Mouse (Mus musculus) retina, embryonic 14.5 days (tissue): ENCODE measurements around the gene 1700067P10Rik.

Source experiments
- DNase-seq: peaks from one replicate; pipeline ENCODE4 v3.0.0-alpha.2; 2015; ENCODE audit warnings: low spot score

The 1700067P10Rik gene

DNA sequence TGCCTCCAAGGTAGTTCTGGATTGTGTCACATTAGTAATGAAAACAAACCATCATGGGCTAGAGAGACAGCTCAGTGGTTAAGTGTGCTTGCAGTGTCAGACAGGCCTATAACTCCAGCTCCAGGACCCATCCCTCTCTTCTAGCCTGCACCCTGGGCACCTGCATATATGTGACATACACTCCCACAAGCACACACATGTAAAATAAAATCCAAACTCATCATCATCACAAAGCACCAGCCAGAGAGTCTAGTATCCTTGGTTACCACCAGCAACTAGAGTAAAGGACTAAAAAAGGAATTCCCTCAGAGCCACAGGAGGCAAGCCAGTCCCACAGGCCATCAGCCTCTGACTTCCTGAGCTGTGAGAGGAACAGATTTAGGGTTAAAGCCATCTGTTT lies at the start of gene 1700067P10Rik:
Gene 1700067P10Rik (plus strand): TSS at position 301 of the 400 bp plus-strand sequence.
- DNase-seq: no peak

DNA sequence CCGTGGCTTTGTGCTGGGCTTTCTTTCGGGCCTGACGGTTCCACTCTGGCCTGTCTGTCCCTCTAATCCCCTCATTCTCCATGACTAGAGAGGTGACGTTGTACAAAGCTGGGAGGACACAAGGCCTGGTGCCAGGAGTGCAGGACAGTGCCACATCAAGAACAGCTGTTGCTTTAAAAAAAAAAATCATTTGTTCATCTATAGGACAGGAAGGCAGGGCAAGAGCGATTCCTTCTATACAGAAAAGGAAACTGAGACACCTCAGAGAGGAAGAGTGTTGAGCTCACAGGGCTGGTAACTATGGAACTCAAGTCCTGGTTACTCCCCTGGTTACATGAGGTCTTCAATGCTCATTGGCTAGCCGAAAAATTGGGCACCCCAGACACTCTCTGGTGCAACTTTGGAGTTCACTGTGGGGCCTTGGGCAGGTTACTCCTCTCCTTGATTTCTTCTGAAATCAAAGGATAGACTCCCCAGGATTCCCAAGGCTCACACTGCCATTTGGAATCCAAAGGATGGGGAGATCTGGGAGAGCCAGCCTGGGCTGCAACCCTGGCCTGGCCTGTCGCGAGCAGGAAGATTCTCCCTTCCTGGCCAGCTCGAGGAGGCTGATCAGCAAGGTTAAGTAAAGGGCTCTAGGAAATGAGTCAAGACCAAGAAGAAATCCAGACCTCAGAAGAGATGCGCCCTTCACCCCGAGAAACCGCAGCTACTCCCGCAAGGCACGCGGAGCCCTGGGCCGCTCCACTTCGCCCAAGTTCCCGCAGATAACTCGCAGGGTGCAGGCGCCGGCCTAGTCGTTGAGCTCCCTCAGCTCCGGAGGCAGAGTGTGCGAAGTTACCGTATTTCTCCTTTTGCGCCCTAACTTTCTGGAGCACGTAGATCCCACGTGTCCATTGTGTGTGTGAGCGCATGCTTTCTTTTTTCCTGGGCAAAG lies 47.5 kb upstream of the 1700067P10Rik start:
- peak; percentile 74 for DNase-seq

DNA sequence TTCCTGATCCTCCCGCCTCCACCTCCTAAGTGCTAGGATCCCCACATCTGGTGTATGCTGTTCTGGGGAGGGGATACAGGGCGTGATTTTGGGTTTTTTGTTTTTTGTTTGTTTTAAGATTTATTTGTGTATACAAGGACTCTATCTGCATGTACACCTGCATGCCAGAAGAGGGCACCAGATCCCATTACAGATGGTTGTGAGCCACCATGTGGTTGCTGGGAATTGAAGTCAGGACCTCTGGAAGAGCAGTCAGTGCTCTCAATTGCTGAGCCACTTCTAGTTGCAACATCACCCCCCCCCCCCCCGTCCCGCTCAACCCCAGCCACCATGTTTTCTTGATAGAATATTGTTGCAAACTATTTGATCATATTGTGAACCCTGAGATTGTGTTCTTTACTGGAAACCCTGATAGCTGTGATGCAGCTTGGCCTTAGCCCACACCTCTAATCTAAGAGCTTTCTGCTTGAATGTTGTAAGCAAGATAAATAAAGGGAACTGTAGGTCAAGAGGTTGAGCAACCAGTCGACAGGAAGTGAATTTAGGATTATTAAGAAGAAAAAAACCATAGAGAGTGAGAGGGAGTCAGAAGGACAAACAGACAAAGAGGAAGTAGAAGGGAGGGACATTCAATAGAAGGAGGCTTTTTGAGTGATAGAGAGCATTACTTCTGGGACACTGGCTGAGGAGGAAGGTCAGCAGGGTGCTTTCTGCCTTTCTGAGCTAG lies 45.8 kb upstream of the 1700067P10Rik start:
- DNase-seq: no peak

- DNase-seq: peak; percentile 90
Observed at GRCm38 (mm10) chr17:48045631-48046030, 43.5 kb upstream of the 1700067P10Rik start.

DNA sequence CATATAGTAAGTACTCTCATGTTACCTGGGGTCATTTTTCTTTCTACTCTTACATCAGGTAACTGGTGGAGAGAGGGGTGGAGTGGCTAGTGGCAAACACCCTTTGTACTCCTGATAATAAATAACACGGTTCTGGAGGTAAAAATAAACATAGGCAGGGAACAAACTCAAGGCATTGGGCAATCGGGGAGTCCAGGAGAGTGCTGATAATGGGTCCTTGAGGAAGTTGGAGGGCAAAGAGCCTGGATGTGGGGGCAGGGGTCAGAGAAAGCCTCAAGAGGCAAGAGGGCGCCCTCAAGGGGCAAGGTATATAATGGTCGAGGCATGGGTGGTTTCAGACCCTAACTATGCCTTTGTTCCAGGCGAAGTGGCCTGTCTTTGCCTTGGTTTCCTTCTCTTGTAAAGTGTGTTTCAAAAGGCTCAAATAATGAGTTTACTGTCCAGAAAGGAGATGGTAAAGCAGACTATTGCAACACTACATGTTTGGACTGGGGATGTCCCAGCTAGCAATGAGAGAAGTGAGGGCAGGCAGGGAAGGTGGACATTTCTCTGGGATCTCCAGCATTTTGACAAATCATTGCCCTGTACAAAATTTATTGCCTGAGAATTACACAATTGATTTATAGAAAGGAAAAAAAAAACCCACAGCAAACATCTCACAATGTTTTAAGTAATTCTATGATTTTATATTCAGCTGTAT lies 37.3 kb upstream of the 1700067P10Rik start:
- DNase-seq: no peak

- DNase-seq: no peak
Observed at GRCm38 (mm10) chr17:48052338-48053067, 36.6 kb upstream of the 1700067P10Rik start.

- no peak for DNase-seq
Observed at GRCm38 (mm10) chr17:48053646-48054045, 35.5 kb upstream of the 1700067P10Rik start.

GRCm38 (mm10) chr17:48055076-48055816 lies 33.9 kb upstream of the 1700067P10Rik start:
- no peak for DNase-seq

DNA sequence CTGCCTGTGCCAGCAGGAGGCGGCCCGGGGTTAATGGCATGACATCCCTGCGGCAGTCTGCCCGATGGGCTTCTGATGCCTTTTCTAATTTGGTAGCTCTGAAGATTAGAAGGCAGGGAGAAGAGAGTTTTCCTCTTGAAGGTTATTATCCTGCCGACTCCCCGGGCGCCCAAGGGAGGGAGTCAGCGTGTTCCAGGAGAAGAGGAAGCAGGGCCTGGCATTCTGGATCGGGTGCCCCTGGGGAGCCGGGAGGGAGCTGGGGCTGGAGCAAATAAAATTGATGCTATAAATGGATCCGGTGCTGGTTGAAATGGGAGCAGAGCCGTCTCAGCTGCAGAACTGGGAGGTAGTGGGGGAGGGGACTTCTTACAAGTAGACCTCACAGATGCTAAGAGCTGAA lies 31.7 kb upstream of the 1700067P10Rik start:
- no peak for DNase-seq

GRCm38 (mm10) chr17:48064196-48064843 lies 24.8 kb upstream of the 1700067P10Rik start:
- no peak for DNase-seq

DNA sequence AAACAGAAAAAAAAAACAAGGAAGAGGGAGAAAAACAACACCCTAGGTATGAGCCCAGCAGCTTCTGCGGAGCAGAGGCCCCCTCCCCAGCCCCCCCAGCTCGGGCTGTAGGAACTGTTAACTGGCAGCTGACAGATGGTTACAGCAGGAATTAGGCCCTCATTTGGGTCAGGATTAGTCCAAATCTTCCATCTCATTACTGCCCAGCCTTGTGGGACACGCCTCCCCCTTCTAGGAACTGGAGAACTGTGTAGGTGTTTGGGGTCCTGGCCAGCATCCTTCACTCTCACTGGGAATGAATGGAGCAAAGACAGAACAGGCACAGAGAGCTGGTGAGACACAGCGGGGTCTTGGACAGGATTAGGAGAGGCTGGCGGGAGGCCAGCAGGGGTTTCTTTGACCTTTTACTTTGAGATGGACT lies 24.0 kb upstream of the 1700067P10Rik start:
- DNase-seq: peak; percentile 47

DNA sequence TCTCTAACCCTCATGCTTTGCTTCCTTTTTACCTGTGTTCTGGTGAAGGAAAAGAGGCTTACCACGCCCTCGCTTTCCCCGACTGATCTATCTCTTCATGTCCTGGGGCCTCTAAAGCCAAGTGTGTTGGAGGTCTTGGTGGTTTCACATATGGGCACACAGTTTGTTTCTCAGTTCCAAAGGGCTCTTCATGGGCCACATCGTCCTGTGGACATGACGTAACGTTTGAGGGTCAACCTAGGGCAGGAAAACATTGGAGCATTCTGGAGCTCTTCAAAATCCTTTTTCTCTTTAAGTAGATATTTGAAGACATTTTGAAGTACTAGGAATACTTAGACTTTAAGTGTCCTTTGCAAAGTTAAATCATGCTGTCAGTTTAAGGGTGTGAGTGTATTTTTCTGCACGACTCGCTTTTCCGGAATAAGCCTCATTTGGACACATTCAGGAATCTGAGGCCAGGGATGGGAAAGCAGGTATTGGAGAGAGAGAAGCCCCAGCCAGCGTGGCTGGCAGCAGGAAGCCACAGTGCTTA lies 22.0 kb upstream of the 1700067P10Rik start:
- no peak for DNase-seq

GRCm38 (mm10) chr17:48067729-48068128 lies 21.4 kb upstream of the 1700067P10Rik start:
- no peak for DNase-seq

- DNase-seq: no peak
Observed at GRCm38 (mm10) chr17:48080626-48081025, 8.5 kb upstream of the 1700067P10Rik start.

DNA sequence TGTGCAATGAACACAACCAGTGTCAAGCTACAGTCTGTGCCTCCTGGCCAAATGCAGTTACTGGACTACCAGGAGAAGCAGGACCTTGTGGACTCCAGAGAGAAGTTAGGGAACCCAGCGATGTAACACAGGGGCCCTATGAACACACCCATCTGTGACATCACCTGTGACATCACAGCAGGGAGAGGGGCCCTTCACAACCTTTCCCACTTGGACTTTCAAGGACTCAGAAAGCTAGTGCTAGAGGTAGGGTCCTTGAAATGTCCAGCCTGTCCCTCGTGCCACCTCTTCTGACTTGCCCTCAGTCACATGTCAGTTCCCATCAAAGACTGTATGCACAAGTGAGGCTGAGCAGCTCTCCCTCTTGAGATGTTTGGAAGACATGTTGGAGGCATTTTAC lies 327 bp downstream of the 1700067P10Rik start:
- DNase-seq: no peak

GRCm38 (mm10) chr17:48090305-48090704 lies 1.2 kb downstream of the 1700067P10Rik start:
- peak; percentile 32 for DNase-seq

GRCm38 (mm10) chr17:48093286-48093817 lies 4.2 kb downstream of the 1700067P10Rik start:
- peak; percentile 23 for DNase-seq

DNA sequence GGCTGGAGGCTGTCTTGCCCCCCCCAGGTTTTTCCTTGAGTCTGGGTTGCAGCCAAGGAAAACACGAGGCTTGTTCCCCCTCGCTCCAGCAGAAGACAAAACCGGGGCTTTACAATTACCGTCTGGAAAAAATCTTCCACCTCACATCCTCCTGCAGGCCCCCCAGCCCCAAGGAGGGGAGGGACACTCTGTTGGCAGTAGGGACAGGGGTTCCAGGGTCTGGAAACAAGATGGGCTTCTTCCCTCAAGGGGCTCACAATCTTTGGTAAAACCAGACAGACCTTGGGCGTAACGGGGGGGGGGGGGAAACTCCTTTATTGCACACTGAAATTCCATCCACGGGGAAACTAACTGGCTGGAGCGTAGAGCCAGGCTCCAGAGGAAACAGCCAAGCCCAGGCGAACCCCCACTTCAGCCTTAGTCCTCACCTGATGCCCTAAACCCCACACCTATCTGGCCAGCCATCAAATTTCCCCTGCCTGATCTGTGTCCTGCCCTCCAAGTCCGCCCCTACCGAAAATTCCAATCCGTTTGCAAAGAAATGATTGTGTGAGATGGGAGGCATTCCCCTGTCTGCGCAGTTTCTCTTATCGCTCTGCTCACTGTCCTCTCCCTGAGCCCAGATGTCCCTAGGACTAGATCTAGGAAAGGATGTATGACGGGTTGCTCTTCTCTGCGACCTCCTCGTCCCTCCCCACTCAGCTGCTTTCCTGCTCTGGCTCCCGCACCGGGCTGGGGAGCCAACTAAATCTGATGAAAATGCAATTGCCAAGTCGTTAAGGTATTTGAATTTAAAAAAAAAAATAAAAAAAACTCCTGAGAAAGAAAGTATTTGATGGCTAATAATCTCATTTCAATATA lies 5.9 kb downstream of the 1700067P10Rik start:
- no peak for DNase-seq

GRCm38 (mm10) chr17:48095718-48096121 lies 6.6 kb downstream of the 1700067P10Rik start:
- DNase-seq: peak; percentile 57
